Mouse (Mus musculus) neural tube, embryonic 13.5 days (tissue): ENCODE measurements around the gene Cbr3. TPM values are rescaled to one million over a fixed set of nuclear protein-coding genes. Genes with fewer than 3 reads are reported as not detected.
"Not testable (repeated sequence)": the region's sequence is repeated elsewhere in the genome, so short reads cannot be mapped to it uniquely, and the experiment has no call there.

Experiments
- ATAC-seq: fragments of 200-750 bp; cut with Nextera tagmentation; 2 replicates; pipeline ENCODE4 v1.8.0; 2017; ENCODE audit warnings: low read depth, mild to moderate bottlenecking, moderate TSS enrichment, moderate library complexity
- H3K27ac ChIP-seq: fragments of 300-500 bp; sonication (generic); replicated peaks from 2 replicates; pipeline ENCODE4 v1.5.1; 2015; ENCODE audit warnings: moderate library complexity, mild to moderate bottlenecking, inconsistent platforms
- H3K27me3 ChIP-seq: fragments of 300-500 bp; sonication (generic); 2 replicates; pipeline ENCODE4 v1.6.1; 2015; ENCODE audit warnings: mild to moderate bottlenecking, inconsistent platforms
- H3K36me3 ChIP-seq: fragments of 300-500 bp; sonication (generic); 2 replicates; pipeline ENCODE4 v1.6.1; 2015; ENCODE audit warnings: mild to moderate bottlenecking, inconsistent platforms
- H3K4me1 ChIP-seq: fragments of 300-500 bp; sonication (generic); replicated peaks from 2 replicates; pipeline ENCODE4 v1.6.1; 2015; ENCODE audit warnings: inconsistent platforms
- H3K4me2 ChIP-seq: fragments of 300-500 bp; sonication (generic); 2 replicates; pipeline ENCODE4 v1.6.1; 2015; ENCODE audit warnings: inconsistent platforms, mild to moderate bottlenecking, moderate library complexity
- H3K4me3 ChIP-seq: fragments of 300-500 bp; sonication (generic); 2 replicates; pipeline ENCODE4 v1.5.1; 2015; ENCODE audit warnings: mild to moderate bottlenecking, inconsistent platforms
- H3K9ac ChIP-seq: fragments of 300-500 bp; sonication (generic); 2 replicates; pipeline ENCODE4 v1.6.1; 2015; ENCODE audit warnings: moderate library complexity, mild to moderate bottlenecking, inconsistent platforms
- H3K9me3 ChIP-seq: fragments of 300-500 bp; sonication (generic); 2 replicates; pipeline ENCODE4 v1.6.1; 2016; ENCODE audit warnings: inconsistent platforms
- WGBS: fragments of 180-500 bp; shearing (Covaris S2); methylation state at CpG from one replicate; pipeline ENCODE4 v1.1.7; 2015; 5-methylcytosine and 5-hydroxymethylcytosine counted together
- polyA plus RNA-seq: library from polyadenylated mRNA; unstranded; fragments of >200 nt; fragmentation: Nextera tagmentation; extraction: Ambion mirVana; gene quantifications from 2 replicates; pipeline ENCODE4 v1.2.1, GENCODE M21; 2015

Gene Cbr3
- polyA plus RNA-seq: 1.0 and 1.1 TPM in 2 replicates

DNA sequence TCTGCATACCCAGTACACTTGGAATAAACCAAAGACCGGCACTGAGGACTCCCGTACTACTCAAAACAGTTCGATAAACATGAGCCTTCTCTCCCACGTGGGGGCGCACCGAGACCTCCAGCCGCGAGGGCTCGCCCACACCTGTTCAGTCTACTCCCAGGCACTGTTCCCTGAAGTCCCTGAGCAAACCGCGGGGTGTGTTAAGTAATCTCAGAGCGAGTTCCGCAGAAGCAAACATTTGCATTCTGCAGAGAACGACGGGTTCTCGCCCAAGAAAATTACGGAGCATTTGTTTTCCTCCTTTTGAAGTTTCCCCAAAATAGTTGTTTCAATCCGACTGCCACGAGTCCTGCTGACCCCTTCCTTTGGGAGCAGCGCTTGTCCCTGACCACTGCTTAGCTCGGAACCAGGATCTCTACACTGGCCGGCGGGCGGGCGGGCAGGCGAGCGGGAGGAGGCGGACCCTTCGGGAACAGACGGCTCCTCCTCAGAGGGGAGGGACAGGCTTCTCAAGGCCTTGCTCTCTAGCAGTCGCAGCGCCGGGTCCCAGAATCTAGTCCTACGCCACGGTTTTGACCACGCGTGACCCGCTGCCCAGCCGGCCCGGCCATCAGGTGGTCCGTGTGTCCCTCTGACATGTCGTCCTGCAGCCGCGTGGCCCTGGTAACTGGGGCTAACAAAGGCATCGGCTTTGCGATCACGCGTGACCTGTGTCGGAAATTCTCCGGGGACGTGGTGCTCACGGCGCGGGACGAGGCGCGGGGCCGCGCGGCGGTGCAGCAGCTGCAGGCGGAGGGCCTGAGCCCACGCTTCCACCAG is at the start of gene Cbr3:
Gene Cbr3 (plus strand): TSS at position 527 of the 819 bp plus-strand sequence.
- under 1% methylated on average over 63 of the region's 63 CpGs for WGBS
- H3K27me3 ChIP-seq: peaks cover 59% of the 10 kb centered on the region
- ATAC-seq: peak; percentile 78; the same call in 1 of the 2 replicates

DNA sequence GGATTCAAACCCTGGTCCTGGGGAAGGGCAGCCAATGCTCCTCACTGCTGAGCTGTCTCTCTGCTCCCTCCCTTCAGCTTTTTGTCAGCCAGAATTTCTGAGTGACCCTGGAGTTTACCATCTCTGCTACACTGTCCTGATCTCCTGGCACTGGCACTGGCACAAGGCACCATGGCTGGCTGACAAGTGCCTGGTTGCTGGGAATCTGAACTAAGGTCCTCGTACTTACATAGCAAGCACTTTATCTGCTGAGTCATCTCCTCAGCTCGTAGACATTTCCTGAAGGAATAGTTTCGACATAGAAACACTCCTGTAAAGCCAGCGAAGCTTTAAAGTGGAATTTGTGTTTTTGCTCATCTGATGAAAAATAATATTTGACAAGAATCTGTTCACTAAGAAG is 39.0 kb upstream of the Cbr3 start:
- no peak overlapping the region for H3K4me2 ChIP-seq
- H3K27ac ChIP-seq: no peak overlapping the region
- 73% methylated on average over 4 of the region's 4 CpGs for WGBS
- H3K27me3 ChIP-seq: no peaks in the 10 kb centered on the region
- no peak overlapping the region for H3K9ac ChIP-seq
- H3K9me3 ChIP-seq: no peaks in the 10 kb centered on the region
- H3K4me1 ChIP-seq: no peaks in the 10 kb centered on the region
- H3K4me3 ChIP-seq: no peak overlapping the region
- H3K36me3 ChIP-seq: no peaks in the 10 kb centered on the region
- ATAC-seq: no peak

More for the DNA sequence above, at the start of gene Cbr3:
- peak within 1 kb of the TSS; percentile 58 for H3K9ac ChIP-seq
- H3K4me1 ChIP-seq: peaks cover 21% of the 10 kb centered on the region
- H3K36me3 ChIP-seq: no peaks in the 10 kb centered on the region
- H3K9me3 ChIP-seq: no peaks in the 10 kb centered on the region
- H3K4me3 ChIP-seq: peak within 1 kb of the TSS; percentile 44
- H3K4me2 ChIP-seq: peak within 1 kb of the TSS; percentile 75
- no peak within 1 kb of the TSS for H3K27ac ChIP-seq

DNA sequence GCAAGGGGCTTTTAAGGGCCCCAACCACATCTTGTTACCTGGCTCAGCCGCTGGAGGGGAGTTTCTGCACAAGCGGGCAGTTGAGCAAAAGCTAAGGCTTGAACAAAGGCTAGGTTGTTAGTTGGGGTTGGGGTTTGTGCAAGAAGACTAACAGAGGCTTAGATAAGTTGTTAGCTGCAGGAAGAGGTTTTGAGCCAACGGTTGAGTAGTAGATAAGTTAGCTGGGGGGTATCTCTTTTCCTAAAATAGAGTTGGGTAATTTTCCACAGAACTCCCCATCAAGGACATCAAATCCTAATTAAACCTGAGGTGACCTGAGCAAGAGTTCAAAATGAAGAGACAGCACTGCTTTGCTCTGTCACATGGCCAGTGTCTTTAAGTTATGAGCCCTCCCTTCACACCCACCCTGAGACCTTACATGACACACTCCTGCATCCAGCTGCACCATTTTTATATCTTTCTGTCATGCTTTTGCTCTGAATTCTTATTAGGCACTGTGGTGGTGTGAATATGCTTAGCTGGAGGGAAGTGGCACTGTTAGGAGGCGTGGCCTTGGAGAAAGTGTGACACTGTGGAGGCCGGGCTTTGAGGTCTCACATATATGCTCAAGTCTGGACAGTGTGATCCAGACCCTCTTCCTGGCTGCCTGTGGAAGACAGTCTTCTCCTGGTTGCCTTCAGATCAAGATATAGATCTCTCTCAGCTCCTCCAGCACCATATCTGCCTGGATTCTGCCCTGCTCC is 34.4 kb upstream of the Cbr3 start:
- Histone ChIP-seq H3K9ac (no peak overlapping the region), H3K4me3 (no peak overlapping the region), H3K4me1 (no peaks in the 10 kb centered on the region), H3K9me3 (no peaks in the 10 kb centered on the region), H3K27me3 (no peaks in the 10 kb centered on the region), H3K4me2 (no peak overlapping the region), H3K36me3 (no peaks in the 10 kb centered on the region), H3K27ac (no peak overlapping the region)
- 89% methylated on average over 5 of the region's 5 CpGs for WGBS
- no peak for ATAC-seq

DNA sequence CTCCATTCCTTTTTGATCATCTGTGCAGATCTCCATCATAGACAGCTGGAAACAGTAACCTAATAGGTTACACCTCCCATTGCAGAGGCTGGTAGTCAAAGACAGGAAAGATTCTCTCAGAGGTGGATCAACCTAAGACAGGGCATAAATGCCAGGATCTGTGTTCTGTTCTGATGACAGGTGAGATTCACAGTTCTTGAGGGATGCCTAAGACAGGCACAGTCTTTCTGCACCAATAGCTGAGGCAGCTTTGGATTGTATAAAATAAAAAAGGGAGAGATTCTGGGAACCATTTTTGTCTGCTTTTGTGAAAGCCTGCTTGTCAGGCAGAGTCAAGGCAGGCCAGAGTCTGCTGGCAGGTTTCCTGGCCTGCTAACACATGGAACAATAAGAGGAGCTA is 15.0 kb upstream of the Cbr3 start:
- no peaks in the 10 kb centered on the region for H3K27me3 ChIP-seq
- no peak overlapping the region for H3K27ac ChIP-seq
- H3K4me3 ChIP-seq: no peak overlapping the region
- H3K9me3 ChIP-seq: peaks cover 23% of the 10 kb centered on the region; the same call in 1 of the 2 replicates
- no peaks in the 10 kb centered on the region for H3K4me1 ChIP-seq
- no peak overlapping the region for H3K4me2 ChIP-seq
- no peak for ATAC-seq
- no peak overlapping the region for H3K9ac ChIP-seq
- H3K36me3 ChIP-seq: no peaks in the 10 kb centered on the region

DNA sequence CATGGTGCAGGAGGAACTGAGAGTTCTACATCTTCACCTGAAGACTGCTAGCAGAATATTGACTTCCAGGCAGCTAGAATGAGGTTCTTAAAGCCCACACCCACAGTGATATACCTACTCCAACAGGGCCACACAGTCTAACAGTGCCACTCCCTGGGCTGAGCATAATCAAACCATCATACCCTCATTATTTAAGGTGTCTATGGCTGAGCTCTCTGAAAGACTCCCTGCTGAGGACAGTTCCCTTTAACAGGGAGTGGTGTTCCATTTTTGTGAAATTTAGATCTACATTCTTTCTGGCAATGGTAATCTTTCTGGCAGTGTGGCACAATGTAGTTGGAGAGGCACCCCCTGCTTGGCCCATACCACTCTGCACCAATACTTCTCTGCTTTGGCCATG is 13.5 kb upstream of the Cbr3 start:
- Histone ChIP-seq H3K4me1 (no peaks in the 10 kb centered on the region), H3K27ac (no peak overlapping the region), H3K9me3 (peaks cover 23% of the 10 kb centered on the region; the same call in 1 of the 2 replicates), H3K4me3 (no peak overlapping the region), H3K27me3 (no peaks in the 10 kb centered on the region), H3K4me2 (no peak overlapping the region), H3K36me3 (no peaks in the 10 kb centered on the region), H3K9ac (no peak overlapping the region)
- no peak for ATAC-seq

DNA sequence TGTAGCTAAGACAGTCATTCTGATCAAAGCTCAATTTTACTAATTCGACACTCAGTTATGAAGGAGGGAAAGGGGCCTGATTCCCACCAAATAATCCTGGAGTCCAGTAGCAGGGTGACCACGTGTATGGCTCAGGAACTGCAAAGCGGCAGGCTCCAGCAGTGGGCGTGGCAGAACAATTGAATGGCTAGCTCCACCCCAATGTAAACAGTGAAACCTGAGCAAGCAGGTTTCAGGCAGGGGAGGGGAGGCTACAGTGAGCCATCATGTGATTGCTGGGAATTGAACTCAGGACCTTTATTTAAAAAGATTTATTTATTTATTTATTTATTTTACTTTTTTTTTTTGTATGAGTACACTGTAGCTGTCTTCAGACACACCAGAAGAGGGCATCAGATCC is 12.5 kb upstream of the Cbr3 start:
- ATAC-seq: not testable (repeated sequence)

DNA sequence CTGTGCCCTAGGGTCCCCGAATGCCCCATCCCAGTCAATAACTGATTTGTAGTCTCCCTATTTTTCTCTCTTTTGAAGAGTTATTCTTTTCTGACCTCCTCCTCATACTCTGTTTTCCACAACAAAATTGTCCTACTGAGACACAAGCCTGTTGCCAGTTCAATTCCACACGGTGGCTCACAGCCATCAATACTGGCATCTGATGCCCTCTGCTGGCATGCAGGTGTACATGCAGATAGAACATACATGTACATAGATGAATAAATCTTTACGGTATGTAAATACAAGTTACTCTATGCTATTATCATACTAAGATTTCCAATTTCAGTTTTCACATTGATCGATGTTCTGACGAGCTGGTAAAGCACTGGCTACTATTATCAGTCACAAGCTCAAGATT is 12.0 kb upstream of the Cbr3 start:
- H3K4me1 ChIP-seq: no peaks in the 10 kb centered on the region
- peaks cover 23% of the 10 kb centered on the region; the same call in 1 of the 2 replicates for H3K9me3 ChIP-seq
- no peak overlapping the region for H3K9ac ChIP-seq
- no peak overlapping the region for H3K4me2 ChIP-seq
- WGBS: 94% methylated on average over 5 of the region's 5 CpGs
- no peaks in the 10 kb centered on the region for H3K27me3 ChIP-seq
- H3K36me3 ChIP-seq: no peaks in the 10 kb centered on the region
- H3K4me3 ChIP-seq: no peak overlapping the region
- ATAC-seq: no peak
- no peak overlapping the region for H3K27ac ChIP-seq

More for the DNA sequence above, 12.5 kb upstream of the Cbr3 start:
- H3K27ac ChIP-seq, H3K4me2 ChIP-seq, H3K4me3 ChIP-seq, H3K9ac ChIP-seq, H3K4me1 ChIP-seq, H3K27me3 ChIP-seq, H3K36me3 ChIP-seq: not testable (repeated sequence)
- H3K9me3 ChIP-seq: peaks cover 23% of the 10 kb centered on the region; the same call in 1 of the 2 replicates
- 37% methylated on average over 4 of the region's 4 CpGs for WGBS

DNA sequence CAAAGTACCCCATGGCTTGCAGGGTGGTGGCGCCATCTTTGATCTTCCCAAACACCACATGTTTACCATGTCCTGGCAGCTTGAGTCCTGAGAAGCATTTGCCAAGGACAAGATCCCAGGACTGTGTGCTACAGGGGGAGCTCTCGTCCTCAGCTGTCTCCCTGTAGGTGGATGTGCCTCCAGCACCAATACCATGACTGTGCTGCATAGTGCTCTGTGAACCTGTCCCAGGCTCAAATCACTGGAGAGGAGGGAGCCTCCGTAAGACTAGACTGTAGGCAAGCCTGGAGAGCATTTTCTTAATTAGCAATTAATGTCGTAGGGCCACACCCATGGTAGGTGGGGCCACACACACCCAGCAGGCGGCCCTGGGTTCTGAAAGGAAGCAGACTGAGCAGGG is 6.6 kb upstream of the Cbr3 start:
- no peaks in the 10 kb centered on the region for H3K4me1 ChIP-seq
- peaks cover 12% of the 10 kb centered on the region for H3K27me3 ChIP-seq
- no peak overlapping the region for H3K4me2 ChIP-seq
- H3K9ac ChIP-seq: no peak overlapping the region
- H3K27ac ChIP-seq: no peak overlapping the region
- H3K36me3 ChIP-seq: no peaks in the 10 kb centered on the region
- no peak overlapping the region for H3K4me3 ChIP-seq
- no peak for ATAC-seq
- WGBS: 87% methylated on average over 5 of the region's 5 CpGs
- H3K9me3 ChIP-seq: no peaks in the 10 kb centered on the region

DNA sequence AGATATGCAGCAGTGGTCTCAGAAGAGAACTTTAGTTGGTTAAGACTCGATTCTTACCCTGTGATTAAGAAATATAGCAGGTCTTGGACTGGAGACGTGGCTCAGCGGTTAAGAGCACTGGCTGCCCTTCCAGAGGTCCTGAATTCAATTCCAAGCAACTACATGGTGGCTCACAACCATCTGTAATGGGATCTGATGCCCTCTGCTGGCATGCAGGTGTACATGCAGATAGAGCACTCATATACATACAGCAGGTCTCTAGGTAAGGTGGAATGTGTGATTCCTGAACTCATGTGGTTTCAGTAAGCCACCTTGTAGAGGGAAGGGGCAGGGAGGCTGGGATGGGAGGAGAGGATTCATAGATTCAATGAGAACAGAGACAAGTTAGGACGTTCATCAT is 4.8 kb upstream of the Cbr3 start:
- Histone ChIP-seq H3K4me2 (no peak overlapping the region), H3K4me1 (peaks cover 9% of the 10 kb centered on the region), H3K27me3 (peaks cover 30% of the 10 kb centered on the region), H3K27ac (no peak overlapping the region), H3K4me3 (no peak overlapping the region), H3K9ac (no peak overlapping the region), H3K36me3 (no peaks in the 10 kb centered on the region), H3K9me3 (no peaks in the 10 kb centered on the region)
- WGBS: 83% methylated on average over 4 of the region's 4 CpGs
- ATAC-seq: no peak

DNA sequence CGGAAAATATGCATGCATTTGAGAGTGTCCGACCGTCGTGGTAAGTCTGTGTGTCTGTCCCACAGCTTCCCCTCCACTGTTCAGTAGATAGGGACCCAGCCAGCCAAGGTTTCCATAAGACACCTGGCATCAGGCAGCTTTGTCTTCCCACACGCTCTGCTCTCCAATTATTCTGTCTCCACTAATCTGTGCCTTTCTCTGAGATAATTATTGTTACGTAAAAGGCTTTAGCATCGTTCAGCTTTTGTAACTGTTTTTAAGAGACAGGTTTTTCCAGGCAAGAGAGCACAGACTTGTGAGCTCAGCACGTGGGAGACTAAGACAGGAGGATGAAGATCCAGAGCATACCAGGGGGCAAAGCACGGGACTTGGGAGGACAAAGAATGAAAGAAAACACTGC is 3.9 kb upstream of the Cbr3 start:
- Histone ChIP-seq H3K27ac (no peak overlapping the region), H3K4me3 (no peak overlapping the region), H3K4me1 (peaks cover 19% of the 10 kb centered on the region), H3K9ac (no peak overlapping the region), H3K4me2 (no peak overlapping the region), H3K9me3 (no peaks in the 10 kb centered on the region), H3K27me3 (peaks cover 40% of the 10 kb centered on the region), H3K36me3 (no peaks in the 10 kb centered on the region)
- WGBS: 65% methylated on average over 9 of the region's 9 CpGs
- no peak for ATAC-seq

DNA sequence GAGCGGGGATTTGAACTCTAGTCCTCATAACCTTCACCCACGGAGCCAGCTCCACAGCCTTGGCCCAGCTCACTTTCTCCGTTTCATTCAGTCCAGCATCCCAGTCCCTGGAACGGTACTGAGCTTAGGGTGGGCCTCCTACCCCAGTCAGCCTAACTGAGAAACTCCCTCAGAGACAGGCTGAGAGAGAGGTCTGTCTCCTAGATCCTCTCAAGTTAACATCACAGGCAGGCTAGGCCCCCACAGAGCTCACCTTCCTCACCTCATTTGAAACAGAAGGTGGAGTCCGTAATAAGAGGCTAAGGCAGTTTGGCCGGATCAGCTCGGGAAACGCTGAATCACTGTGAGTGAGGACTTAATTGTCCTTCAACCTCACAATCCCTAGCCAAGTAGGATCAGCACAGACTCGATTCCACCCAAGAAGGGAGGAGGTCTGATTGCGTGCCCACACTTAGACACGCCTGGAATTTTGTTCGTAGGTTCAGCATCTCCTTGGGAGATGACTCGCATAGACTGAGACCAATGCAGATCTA is 793 bp upstream of the Cbr3 start:
- H3K9me3 ChIP-seq: no peaks in the 10 kb centered on the region
- no peak; the same call in 1 of the 2 replicates for ATAC-seq
- H3K27me3 ChIP-seq: peaks cover 59% of the 10 kb centered on the region
- 25% methylated on average over 13 of the region's 13 CpGs for WGBS
- H3K4me3 ChIP-seq: peak overlapping the region; percentile 44; the same call in 1 of the 2 replicates
- H3K27ac ChIP-seq: no peak overlapping the region
- no peak overlapping the region for H3K9ac ChIP-seq
- H3K4me2 ChIP-seq: peak overlapping the region; percentile 75
- H3K36me3 ChIP-seq: no peaks in the 10 kb centered on the region
- H3K4me1 ChIP-seq: peaks cover 21% of the 10 kb centered on the region
